ENCODE assay signal across 8 mouse cellular contexts in the genomic region with DNA sequence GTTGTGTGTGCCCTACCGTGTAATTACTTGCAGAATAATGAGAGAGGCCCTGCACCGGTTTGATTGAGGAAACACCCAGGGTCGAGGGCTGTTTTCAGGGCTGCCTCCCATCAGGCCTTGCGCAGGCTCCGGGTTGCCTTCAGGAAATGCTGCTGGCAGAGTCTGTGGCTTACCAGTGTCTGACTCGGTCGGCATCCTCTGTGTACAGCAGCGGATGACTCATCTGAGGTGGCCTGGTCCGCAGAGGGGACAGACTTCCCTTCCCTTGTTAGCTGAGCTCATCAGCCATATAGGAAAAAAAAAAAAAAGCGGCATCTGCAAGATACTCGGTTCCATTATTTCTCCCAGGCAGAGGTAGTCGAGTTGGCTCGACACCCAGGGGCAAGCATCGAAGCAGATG.
DNase-seq lines count a peak whose midpoint lies in the region; ATAC-seq and TF ChIP-seq lines count a peak whose summit lies in the region.

No protein-coding gene starts in this region.

- 60% methylated on average over 14 of the region's 14 CpGs for WGBS in neural tube, embryonic 11.5 days
- WGBS in kidney, adult 2 months, result 34% methylated on average over 14 of the region's 14 CpGs
- WGBS in lung, adult 2 months, result 35% methylated on average over 14 of the region's 14 CpGs
- 32% methylated on average over 14 of the region's 14 CpGs for WGBS in olfactory bulb, adult 2 months

- no peak overlapping the region for H3K4me3 ChIP-seq in neural tube, embryonic 11.5 days (ENCODE audit: low read depth, low read length)
- H3K4me3 ChIP-seq in kidney, adult 2 months (ENCODE audit: insufficient read depth, low read depth, low read length), result no peak overlapping the region
- H3K4me3 ChIP-seq in lung, adult 2 months (replicated peaks; ENCODE audit: extremely low read depth, low read depth, low read length), result peak overlapping the region; percentile 11
- H3K4me3 ChIP-seq in olfactory bulb, adult 2 months (ENCODE audit: insufficient read depth, low read depth, low read length), result no peak overlapping the region

- H3K27ac ChIP-seq in neural tube, embryonic 11.5 days (ENCODE audit: low read depth, low read length), result no peak overlapping the region
- H3K27ac ChIP-seq in kidney, adult 2 months (ENCODE audit: insufficient read depth, low read depth, low read length), result no peak overlapping the region
- peak overlapping the region; percentile 2 for H3K27ac ChIP-seq in olfactory bulb, adult 2 months (ENCODE audit: insufficient read depth, low read depth, low read length)

- no peaks in the 10 kb centered on the region for H3K27me3 ChIP-seq in neural tube, embryonic 11.5 days (ENCODE audit: control insufficient read depth, insufficient read depth, low read length)
- no peaks in the 10 kb centered on the region for H3K27me3 ChIP-seq in kidney, adult 2 months (replicated peaks; ENCODE audit: control insufficient read depth, insufficient read depth, low read length)

- H3K4me1 ChIP-seq in neural tube, embryonic 11.5 days (ENCODE audit: control insufficient read depth, insufficient read depth, low read length), result 0 out of 2 replicates have a peak, but pooled peaks cover 3% of the 10 kb centered on the region
- H3K4me1 ChIP-seq in kidney, adult 2 months (ENCODE audit: control insufficient read depth, insufficient read depth, low read length), result no peaks in the 10 kb centered on the region
- H3K4me1 ChIP-seq in lung, adult 2 months (ENCODE audit: control insufficient read depth, insufficient read depth, low read length), result no peaks in the 10 kb centered on the region
- peaks cover 8% of the 10 kb centered on the region for H3K4me1 ChIP-seq in olfactory bulb, adult 2 months (ENCODE audit: control insufficient read depth, insufficient read depth, low read length)

- no peak overlapping the region for H3K9ac ChIP-seq in neural tube, embryonic 11.5 days (ENCODE audit: low read length)

- no peaks in the 10 kb centered on the region for H3K36me3 ChIP-seq in neural tube, embryonic 11.5 days (ENCODE audit: control insufficient read depth, insufficient read depth, low read length)
- H3K36me3 ChIP-seq in kidney, adult 2 months (ENCODE audit: control insufficient read depth, insufficient read depth, low read length), result no peaks in the 10 kb centered on the region

- H3K9me3 ChIP-seq in neural tube, embryonic 11.5 days (ENCODE audit: control insufficient read depth, low read length), result no peaks in the 10 kb centered on the region

- no peak for TF ChIP-seq POLR2A in kidney, adult 2 months (IDR thresholded peaks at IDR 0.05; ENCODE audit: low read depth, low read length)
- TF ChIP-seq POLR2A in lung, adult 2 months (IDR thresholded peaks at IDR 0.05; ENCODE audit: borderline replicate concordance, extremely low read depth, low read depth, low read length), result peak; percentile 35; the same call in 1 of the 2 replicates
- TF ChIP-seq POLR2A in olfactory bulb, adult 2 months (IDR thresholded peaks at IDR 0.05; ENCODE audit: insufficient read depth, low read depth, low read length), result no peak

- H3K4me2 ChIP-seq in neural tube, embryonic 11.5 days (ENCODE audit: low read depth), result no peak overlapping the region

- peak; percentile 35 for DNase-seq in neural tube, embryonic 11.5 days (ENCODE audit: low spot score)
- no peak for DNase-seq in neural tube, embryonic 10.5 days (ENCODE audit: extremely low spot score, low spot score)
- peak; percentile 72 for DNase-seq in adrenal gland, postnatal 25 days
- peak; percentile 82 for DNase-seq in kidney, adult 2 months
- peak; percentile 18 for DNase-seq in lung, adult 2 months

- TF ChIP-seq CTCF in kidney, adult 2 months (conservative IDR thresholded peaks at IDR 0.05; ENCODE audit: insufficient read depth, insufficient read length, low read depth, low read length), result no peak
- TF ChIP-seq CTCF in lung, adult 2 months (IDR thresholded peaks at IDR 0.05; ENCODE audit: insufficient read depth, low read length), result no peak
- TF ChIP-seq CTCF in olfactory bulb, adult 2 months (IDR thresholded peaks at IDR 0.05; ENCODE audit: insufficient read depth, low read depth, low read length), result no peak

- peak; percentile 86 for ATAC-seq in neural tube, embryonic 11.5 days (ENCODE audit: insufficient read depth, low FRiP score, low TSS enrichment)
- peak; percentile 99 for ATAC-seq in granulocyte monocyte progenitor cell, adult 5-6 weeks (replicated peaks; ENCODE audit: poor library complexity, severe bottlenecking)
- ATAC-seq in erythroid progenitor cell, adult 5-6 weeks (replicated peaks; ENCODE audit: low FRiP score, poor library complexity, severe bottlenecking), result no peak
